Mouse (Mus musculus) embryonic facial prominence, embryonic 11.5 days (tissue): ENCODE results near the gene Inhbe. TPM values are rescaled to one million over a fixed set of nuclear protein-coding genes. Genes with fewer than 3 reads are reported as not detected.

Experiments
- ATAC-seq: fragments of 200-750 bp; cut with Nextera tagmentation; replicated peaks from 2 replicates; pipeline ENCODE4 v1.8.0; 2017; ENCODE audit warnings: low read depth; ENCODE audit not compliant: insufficient number of reproducible peaks, low FRiP score, low TSS enrichment
- DNase-seq: peaks from one replicate; pipeline ENCODE4 v3.0.0-alpha.2; 2015; ENCODE audit warnings: low spot score
- H3K27ac ChIP-seq: fragments of 300-500 bp; sonication (generic); replicated peaks from 2 replicates; pipeline ENCODE4 v1.5.1; 2014; ENCODE audit warnings: mild to moderate bottlenecking, low read depth, low read length, control low read depth
- H3K27me3 ChIP-seq: fragments of 300-500 bp; sonication (generic); 2 replicates; pipeline ENCODE4 v1.6.1; 2014; ENCODE audit warnings: mild to moderate bottlenecking, low read length, moderate library complexity, mixed read lengths; ENCODE audit not compliant: control insufficient read depth, insufficient read depth
- H3K36me3 ChIP-seq: fragments of 300-500 bp; sonication (generic); replicated peaks from 2 replicates; pipeline ENCODE4 v1.6.1; 2014; ENCODE audit warnings: low read depth, mild to moderate bottlenecking, low read length, moderate library complexity, mixed read lengths; ENCODE audit not compliant: control insufficient read depth, insufficient read depth
- H3K4me1 ChIP-seq: fragments of 300-500 bp; sonication (generic); 2 replicates; pipeline ENCODE4 v1.6.1; 2014; ENCODE audit warnings: low read length, mixed read lengths; ENCODE audit not compliant: control insufficient read depth, insufficient read depth
- H3K4me2 ChIP-seq: fragments of 300-500 bp; sonication (generic); 2 replicates; pipeline ENCODE4 v1.6.1; 2014; ENCODE audit warnings: low read depth, mild to moderate bottlenecking, control low read depth, low read length, moderate library complexity
- H3K4me3 ChIP-seq: fragments of 300-500 bp; sonication (generic); 2 replicates; pipeline ENCODE4 v1.5.1; 2014; ENCODE audit warnings: low read depth, low read length, control low read depth
- H3K9ac ChIP-seq: fragments of 300-500 bp; sonication (generic); replicated peaks from 2 replicates; pipeline ENCODE4 v1.6.1; 2014; ENCODE audit warnings: mild to moderate bottlenecking, control low read depth, low read length
- H3K9me3 ChIP-seq: fragments of 300-500 bp; sonication (generic); replicated peaks from 2 replicates; pipeline ENCODE4 v1.6.1; 2016; ENCODE audit warnings: mild to moderate bottlenecking, low read length, inconsistent platforms, mixed read lengths; ENCODE audit not compliant: control insufficient read depth
- WGBS: fragments of 180-500 bp; shearing (Covaris S2); extraction: QIAGEN DNeasy Blood & Tissue Kit; methylation state at CpG from one replicate; pipeline ENCODE4 v1.1.7; 2014; 5-methylcytosine and 5-hydroxymethylcytosine counted together
- polyA plus RNA-seq: library from polyadenylated mRNA; unstranded; fragments of >200 nt; fragmentation: Nextera tagmentation; extraction: Ambion mirVana; gene quantifications from 2 replicates; pipeline ENCODE4 v1.2.1, GENCODE M21; 2014

Gene Inhbe
- polyA plus RNA-seq, 1 experiment from 2014 or later = not detected

GRCm38 (mm10) chr10:127351719-127352118 lies 2.5 kb downstream of the Inhbe start:
- ATAC-seq (no peak), DNase-seq (no peak)
- Histone ChIP-seq H3K4me1 (no peaks in the 10 kb centered on the region), H3K36me3 (no peaks in the 10 kb centered on the region), H3K27ac (no peak overlapping the region), H3K9me3 (no peaks in the 10 kb centered on the region), H3K4me2 (no peak overlapping the region), H3K9ac (no peak overlapping the region), H3K27me3 (no peaks in the 10 kb centered on the region), H3K4me3 (no peak overlapping the region)
- WGBS = 66% methylated on average over 8 of the region's 8 CpGs

GRCm38 (mm10) chr10:127351285-127351595 lies 3.0 kb downstream of the Inhbe start:
- WGBS = 81% methylated on average over 8 of the region's 8 CpGs
- H3K9ac ChIP-seq = no peak overlapping the region; the same call in 1 of the 2 replicates
- H3K4me1 ChIP-seq = no peaks in the 10 kb centered on the region
- no peak overlapping the region for H3K4me2 ChIP-seq
- H3K27ac ChIP-seq = no peak overlapping the region
- H3K4me3 ChIP-seq = no peak overlapping the region
- no peaks in the 10 kb centered on the region for H3K9me3 ChIP-seq
- ATAC-seq (no peak; the same call in 1 of the 2 replicates), DNase-seq (no peak)
- no peaks in the 10 kb centered on the region for H3K36me3 ChIP-seq
- H3K27me3 ChIP-seq = no peaks in the 10 kb centered on the region

GRCm38 (mm10) chr10:127350594-127351284 lies 3.5 kb downstream of the Inhbe start:
- H3K36me3 ChIP-seq = no peaks in the 10 kb centered on the region
- DNase-seq (peak; percentile 88), ATAC-seq (peak; percentile 69)
- H3K9me3 ChIP-seq = no peaks in the 10 kb centered on the region
- WGBS = 9% methylated on average over 23 of the region's 24 CpGs
- peak overlapping the region; percentile 53 for H3K9ac ChIP-seq
- peak overlapping the region; percentile 43 for H3K4me2 ChIP-seq
- H3K4me1 ChIP-seq = no peaks in the 10 kb centered on the region
- no peaks in the 10 kb centered on the region for H3K27me3 ChIP-seq
- no peak overlapping the region for H3K4me3 ChIP-seq
- no peak overlapping the region for H3K27ac ChIP-seq

GRCm38 (mm10) chr10:127349810-127350209 lies 4.4 kb downstream of the Inhbe start:
- no peak overlapping the region for H3K27ac ChIP-seq
- H3K36me3 ChIP-seq = no peaks in the 10 kb centered on the region
- no peaks in the 10 kb centered on the region for H3K27me3 ChIP-seq
- H3K4me2 ChIP-seq = no peak overlapping the region
- no peak overlapping the region for H3K4me3 ChIP-seq
- WGBS = 78% methylated on average over 8 of the region's 8 CpGs
- H3K9me3 ChIP-seq = no peaks in the 10 kb centered on the region
- H3K4me1 ChIP-seq = no peaks in the 10 kb centered on the region
- ATAC-seq = no peak
- DNase-seq = no peak
- H3K9ac ChIP-seq = no peak overlapping the region

- 70% methylated on average over 4 of the region's 4 CpGs for WGBS
- Histone ChIP-seq H3K27me3 (no peaks in the 10 kb centered on the region), H3K4me3 (no peak overlapping the region), H3K36me3 (no peaks in the 10 kb centered on the region), H3K9ac (no peak overlapping the region), H3K27ac (no peak overlapping the region), H3K9me3 (no peaks in the 10 kb centered on the region), H3K4me1 (no peaks in the 10 kb centered on the region), H3K4me2 (no peak overlapping the region)
- ATAC-seq (no peak), DNase-seq (no peak)
Measured at GRCm38 (mm10) chr10:127348957-127349356, 5.3 kb downstream of the Inhbe start.

- no peak overlapping the region for H3K9ac ChIP-seq
- no peaks in the 10 kb centered on the region for H3K36me3 ChIP-seq
- no peak overlapping the region for H3K27ac ChIP-seq
- H3K4me1 ChIP-seq = peaks cover 3% of the 10 kb centered on the region
- 84% methylated on average over 3 of the region's 3 CpGs for WGBS
- H3K4me3 ChIP-seq = no peak overlapping the region
- H3K9me3 ChIP-seq = no peaks in the 10 kb centered on the region
- DNase-seq (no peak), ATAC-seq (no peak)
- no peak overlapping the region for H3K4me2 ChIP-seq
- no peaks in the 10 kb centered on the region for H3K27me3 ChIP-seq
Measured at GRCm38 (mm10) chr10:127346173-127346572, 8.0 kb downstream of the Inhbe start.

- 67% methylated on average over 3 of the region's 3 CpGs for WGBS
- ATAC-seq = no peak
- Histone ChIP-seq H3K4me3 (no peak overlapping the region), H3K27ac (no peak overlapping the region), H3K4me2 (no peak overlapping the region), H3K4me1 (peaks cover 3% of the 10 kb centered on the region), H3K9ac (no peak overlapping the region), H3K36me3 (no peaks in the 10 kb centered on the region), H3K27me3 (no peaks in the 10 kb centered on the region), H3K9me3 (no peaks in the 10 kb centered on the region)
- DNase-seq = no peak
Measured at GRCm38 (mm10) chr10:127343029-127343428, 11.2 kb downstream of the Inhbe start.

- no peaks in the 10 kb centered on the region for H3K27me3 ChIP-seq
- H3K4me3 ChIP-seq = peak within 1 kb of the TSS; percentile 57
- H3K9ac ChIP-seq = peak within 1 kb of the TSS; percentile 72
- DNase-seq = peak; percentile 94
- no peaks in the 10 kb centered on the region; the same call in 1 of the 2 replicates for H3K36me3 ChIP-seq
- H3K4me2 ChIP-seq = peak within 1 kb of the TSS; percentile 90
- ATAC-seq = peak; percentile 68
- H3K27ac ChIP-seq = peak within 1 kb of the TSS; percentile 89
- H3K4me1 ChIP-seq = peaks cover 3% of the 10 kb centered on the region
- under 1% methylated on average over 29 of the region's 29 CpGs for WGBS
- no peaks in the 10 kb centered on the region for H3K9me3 ChIP-seq
Measured at GRCm38 (mm10) chr10:127341891-127342639, 12.1 kb downstream of the Inhbe start, which contains the start of gene Gli1. Gene Gli1, minus strand, starts transcription at chr10:127341974.
